Mouse (Mus musculus) small intestine, adult 2 months (tissue): ENCODE measurements at regions not wholly inside any gene's neighbourhood (a gene's known extent, or its start where the extent isn't known, plus 50 kb on each side); places are given as distances from the start of the nearest gene placed in this dataset.

Experiments
- H3K27ac ChIP-seq: fragments of 200-500 bp; 2 replicates; pipeline ENCODE4 v1.5.1; 2012; ENCODE audit warnings: low read depth, low read length, control low read depth, inconsistent platforms; ENCODE audit not compliant: insufficient read depth
- H3K27me3 ChIP-seq: fragments of 200-500 bp; 2 replicates; pipeline ENCODE4 v1.6.1; 2012; ENCODE audit warnings: mild to moderate bottlenecking, moderate library complexity, low read length, inconsistent platforms; ENCODE audit not compliant: control insufficient read depth, insufficient read depth
- H3K36me3 ChIP-seq: fragments of 200-500 bp; 2 replicates; pipeline ENCODE4 v1.6.1; 2012; ENCODE audit warnings: mild to moderate bottlenecking, low read length, control low read depth, inconsistent platforms; ENCODE audit not compliant: control insufficient read depth, insufficient read depth
- H3K4me1 ChIP-seq: fragments of 200-500 bp; 2 replicates; pipeline ENCODE4 v1.6.1; 2012; ENCODE audit warnings: low read length, inconsistent platforms, mixed read lengths; ENCODE audit not compliant: control insufficient read depth, insufficient read depth, insufficient read length
- H3K4me3 ChIP-seq: fragments of 200-500 bp; 2 replicates; pipeline ENCODE4 v1.5.1; 2012; ENCODE audit warnings: low read depth, mild to moderate bottlenecking, control low read depth, inconsistent platforms, low read length, moderate library complexity
- CTCF ChIP-seq: fragments of 200-500 bp; IDR thresholded peaks from 2 replicates; pipeline ENCODE4 v1.5.1; 2012; ENCODE audit warnings: low read depth, mild to moderate bottlenecking, control low read depth, inconsistent platforms, low read length, moderate library complexity, mixed read lengths; ENCODE audit not compliant: insufficient replicate concordance, insufficient read length; ENCODE audit errors: extremely low read depth
- POLR2A ChIP-seq: fragments of 200-500 bp; IDR thresholded peaks from 2 replicates; pipeline ENCODE4 v1.6.1; 2012; ENCODE audit warnings: low read depth, mild to moderate bottlenecking, control low read depth, inconsistent platforms, low read length, moderate library complexity
- WGBS: fragments of 180-500 bp; shearing (Covaris S2); methylation state at CpG from one replicate; pipeline ENCODE4 v1.1.7; 2018; 5-methylcytosine and 5-hydroxymethylcytosine counted together

DNA sequence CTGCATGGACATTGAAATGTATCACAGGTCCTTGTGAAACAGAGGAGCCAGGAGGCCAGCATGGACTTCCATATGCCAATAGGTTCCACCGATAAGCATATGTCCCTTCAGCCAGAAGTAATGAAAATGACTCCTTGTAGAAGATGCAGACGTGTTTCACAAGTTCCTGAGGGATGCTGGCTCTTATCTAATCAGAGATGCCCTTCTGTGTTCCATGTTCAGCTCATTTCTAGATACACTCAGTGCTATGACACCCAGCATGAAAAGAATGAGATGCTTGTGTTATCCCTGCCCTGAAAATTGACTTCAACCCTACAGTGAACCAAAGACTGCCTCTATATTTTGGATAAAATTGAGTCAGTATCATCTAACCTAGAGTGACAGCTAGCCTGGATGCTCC is 53.8 kb upstream of the Elac2 start:
- 60% methylated on average over 2 of the region's 2 CpGs for WGBS
- Histone ChIP-seq H3K27me3 (no peaks in the 10 kb centered on the region), H3K4me1 (no peaks in the 10 kb centered on the region), H3K36me3 (no peaks in the 10 kb centered on the region), H3K27ac (no peak overlapping the region), H3K4me3 (no peak overlapping the region)
- TF ChIP-seq CTCF, result no peak
- TF ChIP-seq POLR2A, result no peak

GRCm38 (mm10) chr11:64925970-64926369 is 52.9 kb upstream of the Elac2 start:
- 62% methylated on average over 1 of the region's 1 CpGs for WGBS
- Histone ChIP-seq H3K36me3 (no peaks in the 10 kb centered on the region), H3K4me1 (no peaks in the 10 kb centered on the region), H3K4me3 (no peak overlapping the region), H3K27ac (no peak overlapping the region), H3K27me3 (no peaks in the 10 kb centered on the region)
- no peak for TF ChIP-seq CTCF
- no peak for TF ChIP-seq POLR2A
